Mouse (Mus musculus): ENCODE data around the gene Ranbp1. TPM values are rescaled to one million over a fixed set of nuclear protein-coding genes. Genes with fewer than 3 reads are reported as not detected.
"Not testable (repeated sequence)": the region's sequence is repeated elsewhere in the genome, so short reads cannot be mapped to it uniquely, and the experiment has no call there.

Ranbp1 gene
- total RNA-seq, 2 experiments from 2014 or later = 74.6 to 83.7 TPM

GRCm38 (mm10) chr16:18211417-18212171, 36.9 kb downstream of the Ranbp1 start:
- ATAC-seq (replicated peaks; ENCODE audit: low FRiP score, poor library complexity, severe bottlenecking) = peak; percentile 75

- ATAC-seq (replicated peaks; ENCODE audit: low FRiP score, poor library complexity, severe bottlenecking) = no peak
Measured at GRCm38 (mm10) chr16:18210701-18211416, 37.7 kb downstream of the Ranbp1 start.

GRCm38 (mm10) chr16:18203430-18204091, 45.0 kb downstream of the Ranbp1 start:
- ATAC-seq (replicated peaks; ENCODE audit: low FRiP score, poor library complexity, severe bottlenecking) = no peak

GRCm38 (mm10) chr16:18202061-18202460, 46.5 kb downstream of the Ranbp1 start:
- ATAC-seq (replicated peaks; ENCODE audit: low FRiP score, poor library complexity, severe bottlenecking) = no peak

GRCm38 (mm10) chr16:18201620-18202019, 46.9 kb downstream of the Ranbp1 start:
- ATAC-seq (replicated peaks; ENCODE audit: low FRiP score, poor library complexity, severe bottlenecking) = no peak

GRCm38 (mm10) chr16:18200062-18200461, 48.5 kb downstream of the Ranbp1 start:
- ATAC-seq (replicated peaks; ENCODE audit: low FRiP score, poor library complexity, severe bottlenecking) = no peak

GRCm38 (mm10) chr16:18198365-18199098, 50.0 kb downstream of the Ranbp1 start:
- no peak for ATAC-seq (replicated peaks; ENCODE audit: low FRiP score, poor library complexity, severe bottlenecking)

GRCm38 (mm10) chr16:18197881-18198280, 50.7 kb downstream of the Ranbp1 start:
- no peak for ATAC-seq (replicated peaks; ENCODE audit: low FRiP score, poor library complexity, severe bottlenecking)

- not testable (repeated sequence) for ATAC-seq (replicated peaks; ENCODE audit: low FRiP score, poor library complexity, severe bottlenecking)
Measured at GRCm38 (mm10) chr16:18195561-18195960, 53.0 kb downstream of the Ranbp1 start.

- no peak for ATAC-seq (replicated peaks; ENCODE audit: low FRiP score, poor library complexity, severe bottlenecking)
Measured at GRCm38 (mm10) chr16:18195068-18195467, 53.5 kb downstream of the Ranbp1 start.

GRCm38 (mm10) chr16:18194208-18194985, 54.1 kb downstream of the Ranbp1 start:
- ATAC-seq (replicated peaks; ENCODE audit: low FRiP score, poor library complexity, severe bottlenecking) = 0 out of 2 replicates have a peak, but pooled peaks have one; percentile 9

- no peak for ATAC-seq (replicated peaks; ENCODE audit: low FRiP score, poor library complexity, severe bottlenecking)
Measured at GRCm38 (mm10) chr16:18191006-18191405, 57.5 kb downstream of the Ranbp1 start.

Other genes with a start within 250 kb of the Ranbp1 start
- gene Dgcr6, start 195.9 kb downstream of the Ranbp1 start, total RNA-seq (2015; ENCODE audit: low replicate concordance) = 0.96 and 7.9 TPM in 2 replicates
- gene Dgcr6, start 195.9 kb downstream of the Ranbp1 start, total RNA-seq (2017; ENCODE audit: low replicate concordance) = 1.6 and 6.6 TPM in 2 replicates
- gene Prodh, start 158.5 kb downstream of the Ranbp1 start, total RNA-seq (2015; ENCODE audit: low replicate concordance) = 3.3 and 6.3 TPM in 2 replicates
- 4.7 and 7.4 TPM in 2 replicates for gene Prodh, start 158.5 kb downstream of the Ranbp1 start, total RNA-seq (2017; ENCODE audit: low replicate concordance)
- gene Rtn4r, start 121.1 kb downstream of the Ranbp1 start, total RNA-seq (2015; ENCODE audit: low replicate concordance) = 0.42 and 0.96 TPM in 2 replicates
- not detected in 2 replicates for gene Rtn4r, start 121.1 kb downstream of the Ranbp1 start, total RNA-seq (2017; ENCODE audit: low replicate concordance)
- gene Ccdc188, start 30.9 kb downstream of the Ranbp1 start, total RNA-seq (2015; ENCODE audit: low replicate concordance) = not detected in 2 replicates
- gene Ccdc188, start 30.9 kb downstream of the Ranbp1 start, total RNA-seq (2017; ENCODE audit: low replicate concordance) = not detected in 2 replicates
- 1.5 and 3.1 TPM in 2 replicates for gene Zdhhc8, start 13.6 kb downstream of the Ranbp1 start, total RNA-seq (2015; ENCODE audit: low replicate concordance)
- gene Zdhhc8, start 13.6 kb downstream of the Ranbp1 start, total RNA-seq (2017; ENCODE audit: low replicate concordance) = 0.26 and 0.56 TPM in 2 replicates
- gene Trmt2a, start 53 bp downstream of the Ranbp1 start, total RNA-seq (2015; ENCODE audit: low replicate concordance) = 20.9 and 48.0 TPM in 2 replicates
- 16.4 and 19.1 TPM in 2 replicates for gene Trmt2a, start 53 bp downstream of the Ranbp1 start, total RNA-seq (2017; ENCODE audit: low replicate concordance)
- gene Gm49776, start 9.6 kb upstream of the Ranbp1 start, total RNA-seq (2015; ENCODE audit: low replicate concordance) = not detected in 2 replicates
- not detected in 2 replicates for gene Gm49776, start 9.6 kb upstream of the Ranbp1 start, total RNA-seq (2017; ENCODE audit: low replicate concordance)
- 16.3 and 30.2 TPM in 2 replicates for gene Dgcr8, start 40.5 kb upstream of the Ranbp1 start, total RNA-seq (2015; ENCODE audit: low replicate concordance)
- gene Dgcr8, start 40.5 kb upstream of the Ranbp1 start, total RNA-seq (2017; ENCODE audit: low replicate concordance) = 38.3 and 46.7 TPM in 2 replicates
- gene Tango2, start 99.4 kb upstream of the Ranbp1 start, total RNA-seq (2015; ENCODE audit: low replicate concordance) = 8.8 and 26.9 TPM in 2 replicates
- gene Tango2, start 99.4 kb upstream of the Ranbp1 start, total RNA-seq (2017; ENCODE audit: low replicate concordance) = 8.8 and 12.1 TPM in 2 replicates
- gene Arvcf, start 99.5 kb upstream of the Ranbp1 start, total RNA-seq (2015; ENCODE audit: low replicate concordance) = 1.5 and 2.7 TPM in 2 replicates
- gene Arvcf, start 99.5 kb upstream of the Ranbp1 start, total RNA-seq (2017; ENCODE audit: low replicate concordance) = 8.7 TPM in 1 of 2 replicates, not detected in the other
- 274 and 358 TPM in 2 replicates for gene Txnrd2, start 177.7 kb upstream of the Ranbp1 start, total RNA-seq (2015; ENCODE audit: low replicate concordance)
- gene Txnrd2, start 177.7 kb upstream of the Ranbp1 start, total RNA-seq (2017; ENCODE audit: low replicate concordance) = 493 and 499 TPM in 2 replicates
- gene Comt, start 178.1 kb upstream of the Ranbp1 start, total RNA-seq (2015; ENCODE audit: low replicate concordance) = 27.9 and 29.9 TPM in 2 replicates
- gene Comt, start 178.1 kb upstream of the Ranbp1 start, total RNA-seq (2017; ENCODE audit: low replicate concordance) = 26.8 and 29.1 TPM in 2 replicates
- gene Gnb1l, start 250.0 kb upstream of the Ranbp1 start, total RNA-seq (2015; ENCODE audit: low replicate concordance) = 2.3 and 10.6 TPM in 2 replicates
- gene Gnb1l, start 250.0 kb upstream of the Ranbp1 start, total RNA-seq (2017; ENCODE audit: low replicate concordance) = 0.94 and 5.6 TPM in 2 replicates